Mouse (Mus musculus): ENCODE data around the gene Dph2. TPM values are rescaled to one million over a fixed set of nuclear protein-coding genes. Genes with fewer than 3 reads are reported as not detected.

The Dph2 gene
- total and polyA plus RNA-seq, 3 experiments, result 25.2 to 27.2 TPM; not detected in 1

- TF ChIP-seq MAFK (IDR thresholded peaks at IDR 0.05; ENCODE audit: borderline replicate concordance, low read depth, low read length) (no peak), EP300 (IDR thresholded peaks at IDR 0.05; ENCODE audit: low read depth in 1 of 2, low read length in 2 of 2) (no peak), HCFC1 (IDR thresholded peaks at IDR 0.05; ENCODE audit: low read depth, low read length) (no peak), MAZ (IDR thresholded peaks at IDR 0.05; ENCODE audit: low read depth, low read length) (no peak), NELFE (IDR thresholded peaks at IDR 0.05; ENCODE audit: low read depth, low read length) (no peak), ETS1 (IDR thresholded peaks at IDR 0.05; ENCODE audit: low read depth, low read length) (no peak), MYC (IDR thresholded peaks at IDR 0.05; ENCODE audit: low read depth, low read length) (no peak), ZC3H11A (IDR thresholded peaks at IDR 0.05; ENCODE audit: low read depth, low read length) (no peak), USF1 (IDR thresholded peaks at IDR 0.05; ENCODE audit: low read depth, low read length) (no peak), POLR2AphosphoS5 (IDR thresholded peaks at IDR 0.05; ENCODE audit: borderline replicate concordance, low read depth, low read length) (no peak), JUND (IDR thresholded peaks at IDR 0.05; ENCODE audit: low read depth, low read length) (no peak), BHLHE40 (IDR thresholded peaks at IDR 0.05; ENCODE audit: borderline replicate concordance, low read depth, low read length) (no peak), CHD2 (IDR thresholded peaks at IDR 0.05; ENCODE audit: low read length) (no peak), CTCF (IDR thresholded peaks at IDR 0.05 in 2 of 3, conservative IDR thresholded peaks at IDR 0.05 in 1 of 3; ENCODE audit: control insufficient read depth in 1 of 3, insufficient read depth in 1 of 3, low read depth in 2 of 3, low read length in 3 of 3, poor library complexity in 1 of 3, severe bottlenecking in 1 of 3) (no peak), SIN3A (IDR thresholded peaks at IDR 0.05; ENCODE audit: low read length) (no peak), MAX (IDR thresholded peaks at IDR 0.05; ENCODE audit: low read length) (no peak), ZMIZ1 (IDR thresholded peaks at IDR 0.05; ENCODE audit: low read depth, low read length) (no peak), RAD21 (IDR thresholded peaks at IDR 0.05; ENCODE audit: low read depth, low read length) (no peak), MEF2A (IDR thresholded peaks at IDR 0.05; ENCODE audit: extremely low read depth, insufficient replicate concordance, low read depth, low read length, poor library complexity, severe bottlenecking) (no peak), UBTF (IDR thresholded peaks at IDR 0.05; ENCODE audit: borderline replicate concordance, insufficient read depth, low read depth, low read length) (no peak)
- Histone ChIP-seq H3K9ac (ENCODE audit: control insufficient read depth, low read depth, low read length, poor library complexity, severe bottlenecking) (no peak overlapping the region), H3K4me3 (ENCODE audit: control insufficient read depth in 1 of 2, insufficient read depth in 1 of 2, low read depth in 2 of 2, low read length in 2 of 2) (no peak overlapping the region), H3K4me1 (ENCODE audit: control insufficient read depth in 1 of 2, insufficient read depth in 2 of 2, low read length in 2 of 2) (no peaks in the 10 kb centered on the region), H3K79me2 (ENCODE audit: control insufficient read depth, insufficient read depth, low read length, poor library complexity) (no peaks in the 10 kb centered on the region), H3K9me3 (replicated peaks; ENCODE audit: insufficient read depth, low read length) (no peaks in the 10 kb centered on the region), H3K27ac (ENCODE audit: control insufficient read depth, low read depth, low read length) (no peak overlapping the region), H3K36me3 (ENCODE audit: control insufficient read depth in 1 of 2, insufficient read depth in 2 of 2, low read length in 2 of 2) (no peaks in the 10 kb centered on the region; a peak in 1 of 4 replicates), H3K27me3 (ENCODE audit: control insufficient read depth in 1 of 2, insufficient read depth in 2 of 2, low read length in 2 of 2) (no peaks in the 10 kb centered on the region)
- DNase-seq (ENCODE audit: low read depth, low spot score), result no peak
These were observed 42.3 kb downstream of the Dph2 start for GRCm38 (mm10) chr4:117849506-117849905.

- H3K27ac ChIP-seq (ENCODE audit: control insufficient read depth, low read depth, low read length), result no peak overlapping the region
- H3K4me1 ChIP-seq (ENCODE audit: control insufficient read depth in 1 of 2, insufficient read depth in 2 of 2, low read length in 2 of 2), result no peaks in the 10 kb centered on the region
- no peak overlapping the region for H3K4me3 ChIP-seq (ENCODE audit: control insufficient read depth in 1 of 2, insufficient read depth in 1 of 2, low read depth in 2 of 2, low read length in 2 of 2)
- no peaks in the 10 kb centered on the region for H3K27me3 ChIP-seq (ENCODE audit: control insufficient read depth in 1 of 2, insufficient read depth in 2 of 2, low read length in 2 of 2)
- no peak for DNase-seq (ENCODE audit: low read depth, low spot score)
- H3K79me2 ChIP-seq (ENCODE audit: control insufficient read depth, insufficient read depth, low read length, poor library complexity), result no peaks in the 10 kb centered on the region
- TF ChIP-seq SIN3A (IDR thresholded peaks at IDR 0.05; ENCODE audit: low read length) (no peak), ZC3H11A (IDR thresholded peaks at IDR 0.05; ENCODE audit: low read depth, low read length) (no peak), HCFC1 (IDR thresholded peaks at IDR 0.05; ENCODE audit: low read depth, low read length) (no peak), CHD1 (IDR thresholded peaks at IDR 0.05; ENCODE audit: low read depth, low read length) (no peak), TAL1 (IDR thresholded peaks at IDR 0.05; ENCODE audit: low read length) (no peak), KAT2A (conservative IDR thresholded peaks at IDR 0.05; ENCODE audit: low read depth, low read length) (no peak), ZMIZ1 (IDR thresholded peaks at IDR 0.05; ENCODE audit: low read depth, low read length) (no peak), POLR2AphosphoS2 (IDR thresholded peaks at IDR 0.05; ENCODE audit: low read length) (no peak), UBTF (IDR thresholded peaks at IDR 0.05; ENCODE audit: borderline replicate concordance, insufficient read depth, low read depth, low read length) (no peak), ZNF384 (IDR thresholded peaks at IDR 0.05; ENCODE audit: low read depth, low read length) (no peak), E2F4 (IDR thresholded peaks at IDR 0.05; ENCODE audit: borderline replicate concordance, low read depth, low read length) (no peak), RAD21 (IDR thresholded peaks at IDR 0.05; ENCODE audit: low read depth, low read length) (no peak), MXI1 (IDR thresholded peaks at IDR 0.05; ENCODE audit: low read depth, low read length) (no peak), ETS1 (IDR thresholded peaks at IDR 0.05; ENCODE audit: low read depth, low read length) (no peak), POLR2A (IDR thresholded peaks at IDR 0.05; ENCODE audit: control insufficient read depth in 1 of 2, insufficient read depth in 1 of 2, low read depth in 1 of 2, low read length in 2 of 2, poor library complexity in 1 of 2) (no peak), USF2 (IDR thresholded peaks at IDR 0.05; ENCODE audit: borderline replicate concordance in 1 of 2, insufficient read depth in 1 of 2, low read depth in 1 of 2, low read length in 2 of 2) (no peak)
- no peaks in the 10 kb centered on the region for H3K9me3 ChIP-seq (replicated peaks; ENCODE audit: insufficient read depth, low read length)
- no peak overlapping the region for H3K9ac ChIP-seq (ENCODE audit: control insufficient read depth, low read depth, low read length, poor library complexity, severe bottlenecking)
- H3K36me3 ChIP-seq (ENCODE audit: control insufficient read depth in 1 of 2, insufficient read depth in 2 of 2, low read length in 2 of 2), result no peaks in the 10 kb centered on the region; a peak in 1 of 4 replicates
These were observed 42.8 kb downstream of the Dph2 start for GRCm38 (mm10) chr4:117849063-117849462.
